Mouse (Mus musculus) urinary bladder, postnatal 25 days (tissue): ENCODE measurements around the gene Sptbn4.

Experiments
- DNase-seq: peaks from one replicate; pipeline ENCODE4 v3.0.0; 2022; ENCODE audit warnings: low spot score

Gene Sptbn4

GRCm38 (mm10) chr7:27354144-27354543 is 93.3 kb downstream of the Sptbn4 start:
- no peak for DNase-seq

- DNase-seq, result no peak
Observed at GRCm38 (mm10) chr7:27345444-27345843, 102.0 kb downstream of the Sptbn4 start.

- no peak for DNase-seq
Observed at GRCm38 (mm10) chr7:27342595-27342994, 104.9 kb downstream of the Sptbn4 start.

DNA sequence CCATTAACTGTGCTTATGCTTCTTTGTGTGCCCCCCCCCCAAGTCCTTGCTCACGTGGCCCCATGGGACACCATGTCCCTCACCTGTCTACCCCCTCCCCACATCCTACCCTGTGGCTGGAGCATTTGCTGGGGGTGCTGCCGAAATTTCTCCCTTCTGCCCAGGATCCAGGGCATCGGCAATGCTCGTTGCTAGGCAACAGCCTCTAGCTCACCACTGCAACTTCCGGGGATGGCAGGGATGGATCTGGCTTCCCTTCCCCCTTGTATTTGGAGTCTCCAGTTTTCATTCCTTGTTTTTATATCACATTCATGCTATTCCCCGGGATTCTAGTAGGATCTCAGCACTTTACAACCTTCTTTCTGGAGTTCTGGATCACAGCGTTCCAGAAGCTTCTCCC is 108.0 kb downstream of the Sptbn4 start:
- DNase-seq, result no peak

GRCm38 (mm10) chr7:27339114-27339513 is 108.4 kb downstream of the Sptbn4 start:
- DNase-seq, result no peak

DNA sequence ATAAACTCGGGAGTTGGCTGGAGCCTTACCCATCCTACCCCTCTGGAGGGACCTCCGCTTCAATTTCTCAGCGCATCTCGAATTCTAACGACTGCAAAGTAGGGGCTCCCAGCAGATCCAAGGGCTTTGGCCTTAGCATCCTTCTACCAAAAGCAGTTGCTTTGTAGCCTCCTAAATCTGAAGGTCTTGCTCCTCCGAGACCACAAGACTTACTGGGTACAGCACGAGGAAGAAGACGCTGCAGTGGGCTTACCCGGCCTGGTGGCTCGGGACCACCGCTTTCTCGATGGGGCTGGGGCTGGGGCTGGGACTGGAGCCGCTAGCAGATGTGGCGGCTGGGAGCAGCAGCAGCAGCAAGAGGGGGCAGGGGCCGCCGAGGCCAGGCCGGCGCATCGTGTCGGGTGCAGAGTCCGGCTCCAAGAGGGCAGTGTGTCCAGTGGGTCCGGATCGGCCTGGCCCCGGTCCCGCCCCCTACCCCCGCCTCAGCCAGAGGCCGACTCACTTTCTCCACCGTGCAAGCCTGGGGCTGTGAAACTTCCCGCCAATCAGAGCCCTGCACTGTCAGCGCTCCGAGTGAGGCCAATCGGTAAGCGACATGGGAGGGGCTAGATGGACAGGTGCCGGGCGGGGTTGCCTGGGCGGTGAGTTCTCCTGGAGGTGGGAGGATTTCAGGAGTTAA is 110.2 kb downstream of the Sptbn4 start, which contains the start of gene Ltbp4:
TSS of gene Ltbp4 (minus strand) at position 518 of the 679 bp plus-strand sequence.
- peak; percentile 24 for DNase-seq

GRCm38 (mm10) chr7:27335928-27336823 is 111.3 kb downstream of the Sptbn4 start:
- peak; percentile 92 for DNase-seq

GRCm38 (mm10) chr7:27335011-27335720 is 112.3 kb downstream of the Sptbn4 start:
- DNase-seq, result no peak

DNA sequence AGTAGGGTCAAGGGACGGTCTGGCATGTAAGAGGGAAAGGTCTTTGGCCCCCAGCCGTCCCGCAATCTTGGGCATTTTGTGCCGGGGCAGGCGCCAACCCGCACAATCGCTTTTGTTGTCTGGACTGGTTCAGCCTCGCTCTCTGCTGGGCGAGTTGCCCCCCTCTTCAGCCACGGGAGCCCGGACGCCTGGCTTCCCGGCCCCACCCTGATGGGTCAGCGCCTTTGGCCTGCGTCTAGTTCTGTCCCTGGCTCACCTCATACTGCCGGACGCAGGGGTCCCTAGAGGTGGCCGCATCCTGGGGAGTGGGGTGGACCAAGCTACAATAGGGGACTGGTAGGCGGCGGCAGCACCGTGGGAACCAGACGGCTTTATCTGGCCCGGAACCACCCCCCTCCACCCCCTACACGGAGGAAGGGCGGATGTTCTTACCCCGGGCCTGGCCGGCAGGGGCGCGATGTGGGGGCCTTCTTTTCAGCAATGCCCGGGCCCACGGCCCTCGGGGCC is 113.0 kb downstream of the Sptbn4 start:
- DNase-seq, result peak; percentile 19

DNA sequence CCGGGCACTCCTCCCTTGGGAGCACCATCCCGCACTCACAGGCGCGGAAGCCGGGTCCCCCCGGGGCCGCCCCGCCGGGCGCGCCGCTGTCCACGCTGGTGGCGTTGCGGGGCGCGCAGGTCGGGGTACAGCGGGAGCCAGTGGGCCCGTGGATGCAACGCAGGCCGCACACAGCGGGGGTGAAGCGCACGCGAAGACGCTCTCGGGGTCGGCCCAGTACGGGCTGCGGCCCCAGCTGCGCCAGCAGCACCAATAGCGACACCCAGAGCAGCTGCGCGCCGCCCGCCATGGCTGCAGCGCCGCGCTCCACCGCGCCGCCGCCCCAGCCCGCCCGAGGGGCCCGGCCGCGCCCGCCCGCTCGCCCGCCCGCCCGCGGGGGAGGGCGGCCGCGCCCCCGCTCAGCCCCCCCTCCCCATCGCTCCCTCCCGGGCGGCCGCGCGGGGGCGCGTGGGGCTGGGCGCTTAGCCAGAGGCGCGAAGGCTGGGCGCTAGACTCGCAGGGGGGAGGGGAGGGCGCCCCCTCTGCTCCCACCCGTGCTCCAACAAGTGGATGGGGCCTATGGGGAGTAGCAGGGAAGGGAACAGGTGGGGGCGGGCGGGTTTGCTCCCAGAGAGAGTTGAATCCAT is 114.1 kb downstream of the Sptbn4 start:
- no peak for DNase-seq

DNA sequence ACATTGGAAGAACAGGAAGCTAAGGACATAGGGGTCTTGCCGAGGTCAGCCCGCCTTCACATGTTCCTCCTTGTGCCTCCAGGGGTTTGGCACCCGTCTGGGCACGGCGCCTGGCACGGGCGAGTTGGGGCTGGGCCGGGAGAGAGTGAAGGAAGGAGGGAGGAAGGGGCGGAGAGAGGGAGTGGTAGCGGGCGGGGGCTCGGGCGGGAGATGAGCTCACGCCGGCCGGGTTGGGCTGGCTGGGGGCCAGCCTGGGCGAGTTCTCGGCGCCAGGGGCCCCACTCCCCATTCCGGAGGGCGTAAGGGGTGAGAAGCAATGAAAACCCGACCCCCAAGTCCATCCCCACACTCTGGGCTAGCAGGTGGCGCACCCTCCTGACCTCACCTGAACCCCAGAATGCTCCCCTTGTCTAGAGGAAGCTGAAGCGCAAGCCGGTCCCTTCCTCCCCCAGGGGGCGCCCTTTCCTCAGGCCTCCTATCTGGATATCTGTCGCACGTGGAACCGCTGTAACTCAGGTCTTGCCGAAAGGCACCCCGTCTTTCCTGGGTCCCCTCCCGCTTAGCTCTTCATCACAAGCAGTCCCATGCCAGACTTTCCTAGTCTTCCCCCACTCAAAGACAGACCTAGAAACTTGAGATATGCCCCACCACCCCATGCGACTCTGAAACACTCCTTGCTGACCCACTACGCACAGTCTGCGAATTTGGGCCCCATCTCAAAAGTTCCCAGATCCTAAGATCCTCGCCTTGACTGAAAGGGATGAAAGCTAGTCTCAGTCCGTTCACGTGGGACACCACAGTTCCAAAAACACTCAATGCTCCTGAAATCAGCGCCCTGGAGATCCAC is 114.9 kb downstream of the Sptbn4 start:
- peak; percentile 95 for DNase-seq

GRCm38 (mm10) chr7:27331854-27332253 is 115.6 kb downstream of the Sptbn4 start:
- no peak for DNase-seq

DNA sequence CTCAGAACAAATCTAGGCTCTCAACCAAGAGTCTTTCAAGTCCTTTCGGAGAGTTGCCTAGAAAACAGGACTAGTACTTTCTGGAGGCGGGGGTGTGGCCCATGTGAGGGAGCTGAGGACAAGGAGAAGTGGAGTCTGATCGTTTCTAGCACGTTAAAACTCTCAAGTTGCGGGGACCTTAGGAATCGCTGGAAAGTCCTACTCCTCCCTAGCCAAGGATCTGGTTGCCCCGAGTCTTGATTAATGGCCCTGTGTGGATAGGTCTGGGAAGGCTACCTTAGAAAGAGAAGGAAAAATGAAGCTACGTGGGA is 116.0 kb downstream of the Sptbn4 start:
- no peak for DNase-seq

- peak; percentile 92 for DNase-seq
Observed at GRCm38 (mm10) chr7:27330709-27331540, 116.6 kb downstream of the Sptbn4 start.

DNA sequence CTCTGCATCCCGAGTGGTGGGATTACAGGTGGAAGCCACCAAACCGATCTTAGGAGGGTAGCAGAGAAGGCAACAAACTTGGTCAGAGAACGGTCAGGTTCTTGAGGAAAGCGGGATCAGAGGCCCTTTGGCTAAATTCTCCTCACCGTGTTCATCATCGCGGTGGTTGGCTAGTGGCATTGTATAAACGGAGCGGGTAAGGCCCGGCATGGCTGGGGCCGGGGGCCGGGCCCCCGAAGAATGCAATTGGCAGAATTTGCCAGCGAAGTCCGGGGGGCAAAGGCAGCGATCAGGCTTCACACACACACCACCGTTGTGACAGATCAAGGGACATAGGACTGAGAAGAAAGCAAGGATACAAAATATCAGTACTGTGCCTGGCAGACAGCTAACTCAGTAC is 117.5 kb downstream of the Sptbn4 start:
- DNase-seq, result no peak

GRCm38 (mm10) chr7:27329326-27329947 is 118.0 kb downstream of the Sptbn4 start:
- DNase-seq, result peak; percentile 88

GRCm38 (mm10) chr7:27328648-27329047 is 118.8 kb downstream of the Sptbn4 start:
- no peak for DNase-seq

GRCm38 (mm10) chr7:27328161-27328560 is 119.3 kb downstream of the Sptbn4 start:
- no peak for DNase-seq

GRCm38 (mm10) chr7:27327500-27327899 is 120.0 kb downstream of the Sptbn4 start:
- DNase-seq, result no peak
